Mouse (Mus musculus): ENCODE results near the gene Gm20458.

Gene Gm20458

GRCm38 (mm10) chr2:164460745-164461551, at the start of gene Gm20458:
TSS of gene Gm20458 (plus strand) at chr2:164460967.
- DNase-seq (ENCODE audit: low spot score): peak; percentile 93

GRCm38 (mm10) chr2:164414167-164414566, 46.6 kb upstream of the Gm20458 start:
- DNase-seq (ENCODE audit: low spot score): no peak

- no peak for DNase-seq (ENCODE audit: low spot score)
These were observed 46.2 kb upstream of the Gm20458 start for GRCm38 (mm10) chr2:164414581-164414980.

- no peak for DNase-seq (ENCODE audit: low spot score)
These were observed 43.6 kb upstream of the Gm20458 start for GRCm38 (mm10) chr2:164417198-164417597.

- DNase-seq (ENCODE audit: low spot score): no peak
These were observed 42.4 kb upstream of the Gm20458 start for GRCm38 (mm10) chr2:164418308-164418875.

GRCm38 (mm10) chr2:164419489-164419888, 41.3 kb upstream of the Gm20458 start:
- DNase-seq (ENCODE audit: low spot score): no peak

GRCm38 (mm10) chr2:164421306-164421705, 39.5 kb upstream of the Gm20458 start:
- no peak for DNase-seq (ENCODE audit: low spot score)

GRCm38 (mm10) chr2:164421979-164422378, 38.8 kb upstream of the Gm20458 start:
- no peak for DNase-seq (ENCODE audit: low spot score)

- no peak for DNase-seq (ENCODE audit: low spot score)
These were observed 37.9 kb upstream of the Gm20458 start for GRCm38 (mm10) chr2:164422675-164423393.

GRCm38 (mm10) chr2:164423464-164423863, 37.3 kb upstream of the Gm20458 start:
- no peak for DNase-seq (ENCODE audit: low spot score)

- no peak for DNase-seq (ENCODE audit: low spot score)
These were observed 36.4 kb upstream of the Gm20458 start for GRCm38 (mm10) chr2:164424406-164424805.

GRCm38 (mm10) chr2:164425401-164425800, 35.4 kb upstream of the Gm20458 start:
- no peak for DNase-seq (ENCODE audit: low spot score)

GRCm38 (mm10) chr2:164426121-164426520, 34.6 kb upstream of the Gm20458 start:
- DNase-seq (ENCODE audit: low spot score): no peak

- no peak for DNase-seq (ENCODE audit: low spot score)
These were observed 33.8 kb upstream of the Gm20458 start for GRCm38 (mm10) chr2:164426952-164427351.

- no peak for DNase-seq (ENCODE audit: low spot score)
These were observed 32.3 kb upstream of the Gm20458 start for GRCm38 (mm10) chr2:164428451-164428850.

GRCm38 (mm10) chr2:164429881-164430615, 30.7 kb upstream of the Gm20458 start:
- DNase-seq (ENCODE audit: low spot score): no peak

GRCm38 (mm10) chr2:164430697-164431096, 30.1 kb upstream of the Gm20458 start:
- DNase-seq (ENCODE audit: low spot score): no peak

- no peak for DNase-seq (ENCODE audit: low spot score)
These were observed 28.9 kb upstream of the Gm20458 start for GRCm38 (mm10) chr2:164431676-164432465.

GRCm38 (mm10) chr2:164432541-164433191, 28.1 kb upstream of the Gm20458 start:
- DNase-seq (ENCODE audit: low spot score): no peak

GRCm38 (mm10) chr2:164433278-164433895, 27.4 kb upstream of the Gm20458 start:
- DNase-seq (ENCODE audit: low spot score): no peak

Measured in layer of hippocampus, adult 9-10 months (tissue).